Mouse (Mus musculus) CD4-positive, CD25-positive, alpha-beta regulatory T cell, adult 2 months (primary cell): ENCODE measurements around the gene Ear1.
"Not testable (repeated sequence)": the region's sequence is repeated elsewhere in the genome, so short reads cannot be mapped to it uniquely, and the experiment has no call there.

Source experiments
- DNase-seq: peaks from one replicate; pipeline ENCODE4 v3.0.0-alpha.2; 2012; ENCODE audit warnings: low read depth, low spot score

Gene Ear1

GRCm38 (mm10) chr14:43796905-43797470, 78.3 kb downstream of the Ear1 start:
- not testable (repeated sequence) for DNase-seq

GRCm38 (mm10) chr14:43796069-43796904, 79.0 kb downstream of the Ear1 start:
- DNase-seq, result no peak

GRCm38 (mm10) chr14:43793811-43794210, 81.5 kb downstream of the Ear1 start:
- not testable (repeated sequence) for DNase-seq

GRCm38 (mm10) chr14:43784645-43785044, 90.7 kb downstream of the Ear1 start, which contains the start of gene Gm8180:
TSS of gene Gm8180 (minus strand) at chr14:43784745.
- not testable (repeated sequence) for DNase-seq
